Mouse (Mus musculus) G1E (cell line): ENCODE data around the gene Mob4.

Experiments used
- CTCF ChIP-seq: IDR thresholded peaks from 2 replicates; pipeline ENCODE4 v1.5.1; 2012; ENCODE audit warnings: low read depth, low read length, inconsistent platforms, mixed read lengths
- POLR2AphosphoS5 ChIP-seq: IDR thresholded peaks from 2 replicates; pipeline ENCODE4 v1.6.1; 2012; ENCODE audit warnings: low read depth, low read length, inconsistent platforms; ENCODE audit not compliant: insufficient replicate concordance
- TAL1 ChIP-seq: conservative IDR thresholded peaks from 2 replicates; pipeline ENCODE4 v1.6.1; 2012; ENCODE audit warnings: low read depth, low read length, inconsistent platforms, mixed read lengths

GRCm38 (mm10) chr1:55085781-55086366, 45.2 kb upstream of the Mob4 start:
- TF ChIP-seq CTCF, result no peak
- TF ChIP-seq POLR2AphosphoS5, result no peak
- no peak for TF ChIP-seq TAL1
